Mouse (Mus musculus) embryonic facial prominence, embryonic 15.5 days (tissue): ENCODE measurements at regions not wholly inside any gene's neighbourhood (a gene's known extent, or its start where the extent isn't known, plus 50 kb on each side); places are given as distances from the start of the nearest gene placed in this dataset.

Source experiments
- ATAC-seq: fragments of 200-750 bp; cut with Nextera tagmentation; 2 replicates; pipeline ENCODE4 v1.8.0; 2017; ENCODE audit warnings: low read depth, moderate TSS enrichment; ENCODE audit not compliant: insufficient number of reproducible peaks, low FRiP score, low TSS enrichment
- H3K27ac ChIP-seq: fragments of 300-500 bp; sonication (generic); replicated peaks from 2 replicates; pipeline ENCODE4 v1.5.1; 2015; ENCODE audit warnings: mild to moderate bottlenecking, inconsistent platforms
- H3K27me3 ChIP-seq: fragments of 300-500 bp; sonication (generic); 2 replicates; pipeline ENCODE4 v1.6.1; 2015; ENCODE audit warnings: inconsistent platforms
- H3K36me3 ChIP-seq: fragments of 300-500 bp; sonication (generic); 2 replicates; pipeline ENCODE4 v1.6.1; 2015; ENCODE audit warnings: mild to moderate bottlenecking, inconsistent platforms
- H3K4me1 ChIP-seq: fragments of 300-500 bp; sonication (generic); 2 replicates; pipeline ENCODE4 v1.6.1; 2015; ENCODE audit warnings: inconsistent platforms
- H3K4me2 ChIP-seq: fragments of 300-500 bp; sonication (generic); replicated peaks from 2 replicates; pipeline ENCODE4 v1.6.1; 2015; ENCODE audit warnings: mild to moderate bottlenecking, inconsistent platforms
- H3K4me3 ChIP-seq: fragments of 300-500 bp; sonication (generic); replicated peaks from 2 replicates; pipeline ENCODE4 v1.5.1; 2015; ENCODE audit warnings: mild to moderate bottlenecking, inconsistent platforms
- H3K9ac ChIP-seq: fragments of 300-500 bp; sonication (generic); 2 replicates; pipeline ENCODE4 v1.6.1; 2015; ENCODE audit warnings: inconsistent platforms
- H3K9me3 ChIP-seq: fragments of 300-500 bp; sonication (generic); replicated peaks from 2 replicates; pipeline ENCODE4 v1.6.1; 2016; ENCODE audit warnings: inconsistent platforms
- WGBS: fragments of 180-500 bp; shearing (Covaris S2); methylation state at CpG from one replicate; pipeline ENCODE4 v1.1.7; 2015; 5-methylcytosine and 5-hydroxymethylcytosine counted together

DNA sequence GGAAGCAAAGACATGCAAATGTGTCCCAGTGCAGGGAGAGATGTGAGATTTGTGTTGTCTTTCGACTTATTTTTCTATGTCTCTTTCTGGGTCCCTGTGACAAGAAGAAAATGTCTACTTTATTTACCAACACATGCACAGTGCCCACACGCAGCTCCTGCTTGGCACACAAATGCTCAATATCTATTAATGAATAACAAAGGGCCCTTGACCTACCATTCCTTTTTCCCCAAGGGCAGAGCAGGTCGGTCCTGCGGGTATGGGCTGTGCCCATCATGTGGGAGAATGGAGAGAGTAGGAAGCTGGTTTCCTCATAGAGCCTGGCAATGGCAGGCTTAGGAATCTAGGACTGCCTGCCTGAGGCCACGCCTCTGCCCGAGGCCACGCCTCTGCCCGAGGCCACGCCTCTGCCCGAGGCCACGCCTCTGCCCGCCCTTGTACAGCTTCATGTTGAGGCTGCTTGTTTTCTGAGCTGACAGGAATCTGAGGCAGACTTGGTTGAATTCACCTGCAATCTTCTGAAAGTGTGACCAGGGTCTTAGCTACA is 98.8 kb upstream of the Ankrd28 start:
- ATAC-seq = no peak

GRCm38 (mm10) chr14:31930367-31930766 is 98.4 kb upstream of the Galnt15 start:
- 53% methylated on average over 9 of the region's 9 CpGs for WGBS
- H3K4me2 ChIP-seq = no peak overlapping the region
- peaks cover 12% of the 10 kb centered on the region for H3K4me1 ChIP-seq
- H3K36me3 ChIP-seq = no peaks in the 10 kb centered on the region
- no peaks in the 10 kb centered on the region for H3K27me3 ChIP-seq
- H3K9ac ChIP-seq = no peak overlapping the region
- ATAC-seq = peak; percentile 34; the same call in 1 of the 2 replicates
- no peak overlapping the region for H3K4me3 ChIP-seq
- no peaks in the 10 kb centered on the region for H3K9me3 ChIP-seq
- 0 out of 2 replicates have a peak overlapping the region, but pooled peaks have one; percentile 6 for H3K27ac ChIP-seq

More for the DNA sequence above, 98.8 kb upstream of the Ankrd28 start:
- no peaks in the 10 kb centered on the region for H3K36me3 ChIP-seq
- no peak overlapping the region for H3K4me2 ChIP-seq
- no peaks in the 10 kb centered on the region for H3K9me3 ChIP-seq
- WGBS = 60% methylated on average over 12 of the region's 12 CpGs
- no peak overlapping the region for H3K9ac ChIP-seq
- no peaks in the 10 kb centered on the region for H3K27me3 ChIP-seq
- peaks cover 8% of the 10 kb centered on the region for H3K4me1 ChIP-seq
- H3K4me3 ChIP-seq = no peak overlapping the region
- no peak overlapping the region for H3K27ac ChIP-seq

DNA sequence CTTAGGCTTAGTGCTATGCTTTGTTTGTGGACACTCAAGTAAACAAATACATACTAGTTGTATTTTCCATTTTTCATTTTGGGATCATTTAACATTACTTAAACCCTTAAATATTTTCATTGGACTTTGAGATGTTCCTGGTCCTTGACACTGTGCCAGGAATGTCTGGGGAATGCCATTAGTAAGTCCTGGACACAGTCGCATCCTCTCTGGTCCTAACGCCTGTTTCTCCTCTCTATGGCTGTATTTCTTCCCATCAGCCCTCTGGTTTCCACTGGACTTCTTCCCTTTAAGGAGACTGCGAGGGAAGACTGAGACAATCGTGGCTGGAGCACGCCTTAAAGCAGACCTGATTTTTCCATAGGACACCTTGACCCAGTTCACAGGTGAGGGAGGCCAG is 96.8 kb upstream of the Galnt15 start:
- H3K4me1 ChIP-seq = peaks cover 12% of the 10 kb centered on the region
- no peaks in the 10 kb centered on the region for H3K36me3 ChIP-seq
- no peak overlapping the region for H3K9ac ChIP-seq
- no peak for ATAC-seq
- H3K27ac ChIP-seq = no peak overlapping the region
- no peak overlapping the region for H3K4me2 ChIP-seq
- no peak overlapping the region for H3K4me3 ChIP-seq
- H3K27me3 ChIP-seq = no peaks in the 10 kb centered on the region
- no peaks in the 10 kb centered on the region for H3K9me3 ChIP-seq
- 74% methylated on average over 5 of the region's 5 CpGs for WGBS

GRCm38 (mm10) chr14:31933441-31933840 is 95.3 kb upstream of the Galnt15 start:
- no peaks in the 10 kb centered on the region for H3K36me3 ChIP-seq
- H3K4me2 ChIP-seq = peak overlapping the region; percentile 54
- peak overlapping the region; percentile 43 for H3K4me3 ChIP-seq
- WGBS = 4% methylated on average over 9 of the region's 9 CpGs
- peaks cover 12% of the 10 kb centered on the region for H3K4me1 ChIP-seq
- 0 out of 2 replicates have a peak overlapping the region, but pooled peaks have one; percentile 9 for H3K9ac ChIP-seq
- no peak for ATAC-seq
- H3K27me3 ChIP-seq = no peaks in the 10 kb centered on the region
- H3K9me3 ChIP-seq = no peaks in the 10 kb centered on the region
- H3K27ac ChIP-seq = 0 out of 2 replicates have a peak overlapping the region, but pooled peaks have one; percentile 65

GRCm38 (mm10) chr14:31933841-31934271 is 94.9 kb upstream of the Galnt15 start:
- H3K9me3 ChIP-seq = no peaks in the 10 kb centered on the region
- no peaks in the 10 kb centered on the region for H3K27me3 ChIP-seq
- H3K4me1 ChIP-seq = peaks cover 12% of the 10 kb centered on the region
- H3K27ac ChIP-seq = 0 out of 2 replicates have a peak overlapping the region, but pooled peaks have one; percentile 65
- peak overlapping the region; percentile 43 for H3K4me3 ChIP-seq
- WGBS = 2% methylated on average over 13 of the region's 13 CpGs
- no peaks in the 10 kb centered on the region for H3K36me3 ChIP-seq
- ATAC-seq = peak; percentile 85
- peak overlapping the region; percentile 9; the same call in 1 of the 2 replicates for H3K9ac ChIP-seq
- H3K4me2 ChIP-seq = peak overlapping the region; percentile 54

DNA sequence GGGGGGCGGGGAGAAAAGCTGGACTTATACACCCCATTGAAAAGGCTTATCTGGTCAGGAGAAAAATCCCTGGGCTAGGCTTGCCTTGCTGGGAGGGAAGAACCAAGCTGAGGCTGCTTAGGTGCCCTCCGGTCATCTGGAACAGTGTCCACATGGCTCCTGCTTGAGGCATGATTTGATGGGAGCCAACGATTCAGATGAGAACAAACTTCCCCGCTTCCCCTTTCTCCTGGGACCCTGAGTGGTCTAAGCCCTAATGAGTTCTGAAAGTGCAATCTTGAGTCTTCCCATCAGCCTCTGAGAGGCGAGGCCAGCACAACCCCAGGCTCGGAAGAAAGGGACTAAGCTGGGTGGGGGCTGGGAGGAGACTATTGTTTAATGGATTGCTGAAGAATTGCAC is 94.5 kb upstream of the Galnt15 start:
- H3K9me3 ChIP-seq = no peaks in the 10 kb centered on the region
- WGBS = 1% methylated on average over 5 of the region's 6 CpGs
- peak overlapping the region; percentile 43 for H3K4me3 ChIP-seq
- peak overlapping the region; percentile 54 for H3K4me2 ChIP-seq
- H3K27me3 ChIP-seq = no peaks in the 10 kb centered on the region
- H3K36me3 ChIP-seq = no peaks in the 10 kb centered on the region
- peak overlapping the region; percentile 9; the same call in 1 of the 2 replicates for H3K9ac ChIP-seq
- H3K4me1 ChIP-seq = peaks cover 12% of the 10 kb centered on the region
- peak overlapping the region; percentile 65; the same call in 1 of the 2 replicates for H3K27ac ChIP-seq
- ATAC-seq = no peak; the same call in 1 of the 2 replicates

- Histone ChIP-seq H3K27me3 (no peaks in the 10 kb centered on the region), H3K4me3 (no peak overlapping the region), H3K9me3 (no peaks in the 10 kb centered on the region), H3K4me2 (peak overlapping the region; percentile 54), H3K4me1 (peaks cover 12% of the 10 kb centered on the region), H3K36me3 (no peaks in the 10 kb centered on the region), H3K27ac (no peak overlapping the region), H3K9ac (no peak overlapping the region)
- WGBS = 15% methylated on average over 3 of the region's 3 CpGs
- ATAC-seq = no peak
Observed at GRCm38 (mm10) chr14:31934771-31935170, 94.0 kb upstream of the Galnt15 start.

- WGBS = 48% methylated on average over 3 of the region's 3 CpGs
- no peaks in the 10 kb centered on the region for H3K27me3 ChIP-seq
- no peak for ATAC-seq
- H3K4me1 ChIP-seq = peaks cover 12% of the 10 kb centered on the region
- H3K36me3 ChIP-seq = no peaks in the 10 kb centered on the region
- H3K4me3 ChIP-seq = no peak overlapping the region
- no peak overlapping the region for H3K9ac ChIP-seq
- H3K9me3 ChIP-seq = no peaks in the 10 kb centered on the region
- H3K4me2 ChIP-seq = no peak overlapping the region
- no peak overlapping the region for H3K27ac ChIP-seq
Observed at GRCm38 (mm10) chr14:31935411-31935810, 93.4 kb upstream of the Galnt15 start.

DNA sequence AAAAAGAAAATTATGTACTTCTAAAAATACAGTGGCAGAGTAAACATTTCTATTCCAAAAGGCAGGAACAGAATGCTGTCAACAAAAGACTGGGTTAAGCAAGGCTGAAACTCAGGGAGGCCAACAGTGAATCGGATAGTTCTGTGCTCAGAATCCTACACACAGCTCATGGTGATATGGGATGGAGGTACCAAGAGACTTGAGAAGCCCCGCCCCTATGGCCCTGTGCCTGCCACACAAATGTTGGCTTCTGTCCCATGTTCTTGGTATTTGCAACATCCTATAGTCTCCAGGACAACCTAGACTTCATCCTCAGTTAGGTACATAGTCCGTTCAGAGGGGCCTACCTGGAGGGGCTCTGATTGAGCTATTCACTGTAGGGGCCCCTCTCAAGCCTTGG is 92.2 kb upstream of the Galnt15 start:
- H3K9ac ChIP-seq = no peak overlapping the region
- no peaks in the 10 kb centered on the region for H3K9me3 ChIP-seq
- H3K27ac ChIP-seq = no peak overlapping the region
- H3K4me1 ChIP-seq = peaks cover 12% of the 10 kb centered on the region
- no peak for ATAC-seq
- H3K4me2 ChIP-seq = no peak overlapping the region
- H3K4me3 ChIP-seq = no peak overlapping the region
- WGBS = 87% methylated on average over 3 of the region's 3 CpGs
- H3K36me3 ChIP-seq = no peaks in the 10 kb centered on the region
- no peaks in the 10 kb centered on the region for H3K27me3 ChIP-seq

DNA sequence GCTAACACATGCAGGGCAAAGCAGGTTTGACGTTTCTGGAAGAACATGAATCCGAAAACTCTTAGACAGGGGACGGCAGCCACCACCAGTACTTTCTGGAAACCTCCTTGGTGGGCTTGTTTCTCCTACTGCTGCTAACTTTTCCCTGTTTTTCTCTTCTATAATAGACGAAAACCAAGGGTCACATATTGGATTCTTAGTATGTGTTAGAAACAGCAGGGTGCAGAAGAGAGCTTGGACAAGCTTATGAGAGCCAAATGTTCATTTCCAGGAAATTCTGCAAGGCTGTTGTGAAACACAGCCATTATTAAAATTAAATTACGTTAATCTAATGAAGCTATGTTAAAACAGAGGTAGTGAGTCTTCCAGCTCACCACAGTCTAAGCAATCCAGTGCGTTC is 87.9 kb upstream of the Galnt15 start:
- ATAC-seq = no peak
- 77% methylated on average over 6 of the region's 6 CpGs for WGBS
- H3K9ac ChIP-seq = no peak overlapping the region
- H3K4me2 ChIP-seq = no peak overlapping the region
- H3K27me3 ChIP-seq = no peaks in the 10 kb centered on the region
- no peak overlapping the region for H3K27ac ChIP-seq
- H3K36me3 ChIP-seq = no peaks in the 10 kb centered on the region
- no peaks in the 10 kb centered on the region for H3K4me1 ChIP-seq
- no peak overlapping the region for H3K4me3 ChIP-seq
- H3K9me3 ChIP-seq = no peaks in the 10 kb centered on the region

DNA sequence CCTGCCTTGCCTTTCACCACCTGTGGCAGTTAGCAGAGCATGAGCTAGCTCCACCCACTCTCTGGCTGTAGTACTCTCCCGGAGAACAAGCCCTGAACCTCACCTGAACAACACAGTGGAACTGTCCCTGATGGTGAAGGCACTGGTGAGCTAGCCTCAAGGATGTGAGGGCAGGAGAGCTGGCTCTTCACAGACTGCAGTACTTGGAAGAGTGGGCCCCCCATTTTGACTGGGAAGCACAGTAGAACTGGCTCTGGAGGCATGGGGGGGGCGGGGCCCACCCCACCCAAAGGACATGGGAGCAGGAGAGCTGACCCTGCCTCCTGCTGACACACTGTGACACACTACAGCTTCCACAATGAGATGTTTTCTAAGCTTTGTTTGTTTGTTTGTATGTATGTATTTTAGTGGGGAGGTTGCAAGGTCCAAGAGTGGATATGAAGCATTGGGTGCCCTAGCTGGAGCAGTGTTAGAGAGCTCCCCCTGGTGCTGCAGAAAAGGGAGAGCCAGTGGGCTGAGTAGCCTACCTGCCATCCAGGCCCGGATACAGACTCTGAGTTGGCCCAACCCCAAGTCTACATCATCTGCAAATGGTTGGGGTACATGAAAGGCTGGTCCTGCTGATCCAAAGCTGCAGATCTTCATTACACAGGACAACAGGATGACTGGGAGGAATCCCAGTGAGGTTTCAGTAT is 86.4 kb upstream of the Galnt15 start:
- ATAC-seq = no peak
- Histone ChIP-seq H3K9ac (no peak overlapping the region), H3K27me3 (no peaks in the 10 kb centered on the region), H3K27ac (no peak overlapping the region), H3K4me3 (no peak overlapping the region), H3K9me3 (no peaks in the 10 kb centered on the region), H3K4me1 (no peaks in the 10 kb centered on the region), H3K4me2 (no peak overlapping the region), H3K36me3 (no peaks in the 10 kb centered on the region)
- WGBS = 68% methylated on average over 3 of the region's 3 CpGs
